Mouse (Mus musculus): ENCODE measurements around the gene Tmem248.

Gene Tmem248

GRCm38 (mm10) chr5:130216781-130217180, at the start of gene Tmem248:
TSS of gene Tmem248 (plus strand) at chr5:130217081.
- no peak for DNase-seq

- DNase-seq: no peak
Observed at GRCm38 (mm10) chr5:130169109-130169508, 47.8 kb upstream of the Tmem248 start.

GRCm38 (mm10) chr5:130170666-130171422, 46.0 kb upstream of the Tmem248 start:
- DNase-seq: no peak

- peak; percentile 88 to 89 for DNase-seq
Observed at GRCm38 (mm10) chr5:130171423-130171954, 45.4 kb upstream of the Tmem248 start, which contains the start of gene Rabgef1. TSS of gene Rabgef1 (plus strand) at chr5:130171798.

GRCm38 (mm10) chr5:130171956-130172601, 44.8 kb upstream of the Tmem248 start:
- no peak for DNase-seq

- no peak for DNase-seq
Observed at GRCm38 (mm10) chr5:130173012-130173411, 43.9 kb upstream of the Tmem248 start.

- DNase-seq: no peak
Observed at GRCm38 (mm10) chr5:130177871-130178270, 39.0 kb upstream of the Tmem248 start.

GRCm38 (mm10) chr5:130180362-130180761, 36.5 kb upstream of the Tmem248 start:
- DNase-seq: no peak

GRCm38 (mm10) chr5:130181740-130182540, 34.9 kb upstream of the Tmem248 start:
- DNase-seq: no peak

GRCm38 (mm10) chr5:130182541-130182821, 34.4 kb upstream of the Tmem248 start:
- no peak for DNase-seq

GRCm38 (mm10) chr5:130184193-130184856, 32.6 kb upstream of the Tmem248 start:
- no peak for DNase-seq

- no peak for DNase-seq
Observed at GRCm38 (mm10) chr5:130185312-130185711, 31.6 kb upstream of the Tmem248 start.

- no peak for DNase-seq
Observed at GRCm38 (mm10) chr5:130187383-130187782, 29.5 kb upstream of the Tmem248 start.

- DNase-seq: no peak
Observed at GRCm38 (mm10) chr5:130190909-130191308, 26.0 kb upstream of the Tmem248 start.

GRCm38 (mm10) chr5:130191865-130192264, 25.0 kb upstream of the Tmem248 start:
- no peak for DNase-seq

GRCm38 (mm10) chr5:130192356-130192944, 24.4 kb upstream of the Tmem248 start:
- no peak for DNase-seq

GRCm38 (mm10) chr5:130193760-130194159, 23.1 kb upstream of the Tmem248 start:
- DNase-seq: no peak

- DNase-seq: no peak
Observed at GRCm38 (mm10) chr5:130196307-130196706, 20.6 kb upstream of the Tmem248 start.

GRCm38 (mm10) chr5:130197454-130197853, 19.4 kb upstream of the Tmem248 start:
- DNase-seq: no peak

GRCm38 (mm10) chr5:130197981-130198380, 18.9 kb upstream of the Tmem248 start:
- no peak for DNase-seq

GRCm38 (mm10) chr5:130200233-130201029, 16.4 kb upstream of the Tmem248 start:
- DNase-seq: no peak

- no peak for DNase-seq
Observed at GRCm38 (mm10) chr5:130203948-130204347, 12.9 kb upstream of the Tmem248 start.

Measured in thymus, postnatal 36 days (tissue).